Mouse (Mus musculus) forebrain, embryonic 11.5 days (tissue): ENCODE measurements around the gene Atp6v1e1. TPM values are rescaled to one million over a fixed set of nuclear protein-coding genes. Genes with fewer than 3 reads are reported as not detected.
A peak's percentile ranks its signal among the peaks of the same experiment; 100 is the strongest.

Source experiments
- ATAC-seq: fragments of 200-750 bp; cut with Nextera tagmentation; replicated peaks from 2 replicates; pipeline ENCODE4 v1.8.0; 2017; ENCODE audit warnings: moderate TSS enrichment; ENCODE audit not compliant: low FRiP score
- DNase-seq: peaks from one replicate; pipeline ENCODE4 v3.0.0-alpha.2; 2017; ENCODE audit warnings: low spot score
- H3K27ac ChIP-seq: fragments of 300-500 bp; sonication (generic); 2 replicates; pipeline ENCODE4 v1.5.1; 2014; ENCODE audit warnings: low read depth, low read length
- H3K27me3 ChIP-seq: fragments of 300-500 bp; sonication (generic); 2 replicates; pipeline ENCODE4 v1.6.1; 2014; ENCODE audit warnings: mild to moderate bottlenecking, low read length, mixed read lengths; ENCODE audit not compliant: control insufficient read depth, insufficient read depth
- H3K36me3 ChIP-seq: fragments of 300-500 bp; sonication (generic); 2 replicates; pipeline ENCODE4 v1.6.1; 2014; ENCODE audit warnings: mild to moderate bottlenecking, low read length, moderate library complexity, mixed read lengths; ENCODE audit not compliant: control insufficient read depth, insufficient read depth
- H3K4me1 ChIP-seq: fragments of 300-500 bp; sonication (generic); replicated peaks from 2 replicates; pipeline ENCODE4 v1.6.1; 2014; ENCODE audit warnings: low read length, mixed read lengths; ENCODE audit not compliant: control insufficient read depth, insufficient read depth
- H3K4me2 ChIP-seq: fragments of 300-500 bp; sonication (generic); 2 replicates; pipeline ENCODE4 v1.6.1; 2014; ENCODE audit warnings: low read depth, mild to moderate bottlenecking, low read length, moderate library complexity, mixed read lengths; ENCODE audit not compliant: severe bottlenecking
- H3K4me3 ChIP-seq: fragments of 300-500 bp; sonication (generic); 2 replicates; pipeline ENCODE4 v1.5.1; 2014; ENCODE audit warnings: low read depth, low read length
- H3K9ac ChIP-seq: fragments of 300-500 bp; sonication (generic); 2 replicates; pipeline ENCODE4 v1.6.1; 2014; ENCODE audit warnings: low read length
- H3K9me3 ChIP-seq: fragments of 300-500 bp; sonication (generic); 2 replicates; pipeline ENCODE4 v1.6.1; 2016; ENCODE audit warnings: low read length, mixed read lengths; ENCODE audit not compliant: control insufficient read depth
- WGBS: fragments of 180-500 bp; shearing (Covaris S2); extraction: QIAGEN DNeasy Blood & Tissue Kit; methylation state at CpG from one replicate; pipeline ENCODE4 v1.1.7; 2014; 5-methylcytosine and 5-hydroxymethylcytosine counted together
- polyA plus RNA-seq: library from polyadenylated mRNA; unstranded; fragments of >200 nt; fragmentation: Nextera tagmentation; extraction: Ambion mirVana; gene quantifications from 2 replicates; pipeline ENCODE4 v1.2.1, GENCODE M21; 2014

Gene Atp6v1e1
- polyA plus RNA-seq, 1 experiment from 2014 or later, result 129 TPM

DNA sequence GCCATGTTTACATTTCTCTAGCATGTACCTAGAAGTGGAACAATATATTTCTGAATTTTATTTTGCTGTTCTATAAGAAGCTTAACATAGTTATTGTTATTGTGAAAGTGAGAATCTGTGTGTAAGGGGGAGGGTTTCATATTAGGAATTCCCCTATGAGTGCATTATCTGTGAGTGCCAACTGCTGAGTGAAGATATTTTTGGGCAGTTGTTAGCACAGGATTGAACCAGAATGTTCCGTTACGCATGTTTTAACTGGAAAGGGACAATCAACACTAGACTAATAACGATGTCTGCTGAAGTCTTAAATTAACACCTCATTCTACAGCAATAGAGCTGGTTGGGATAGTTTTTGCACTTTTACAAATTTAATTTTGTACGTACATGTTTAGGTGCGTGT, 19.2 kb upstream of the Atp6v1e1 start:
- H3K9ac ChIP-seq, result no peak overlapping the region
- no peaks in the 10 kb centered on the region; the same call in 1 of the 2 replicates for H3K36me3 ChIP-seq
- H3K4me2 ChIP-seq, result no peak overlapping the region
- DNase-seq (no peak), ATAC-seq (no peak)
- H3K4me1 ChIP-seq, result peaks cover 4% of the 10 kb centered on the region; the same call in 1 of the 2 replicates
- no peak overlapping the region for H3K4me3 ChIP-seq
- H3K9me3 ChIP-seq, result no peaks in the 10 kb centered on the region
- H3K27ac ChIP-seq, result no peak overlapping the region
- no peaks in the 10 kb centered on the region for H3K27me3 ChIP-seq
- WGBS, result 95% methylated on average over 5 of the region's 5 CpGs

DNA sequence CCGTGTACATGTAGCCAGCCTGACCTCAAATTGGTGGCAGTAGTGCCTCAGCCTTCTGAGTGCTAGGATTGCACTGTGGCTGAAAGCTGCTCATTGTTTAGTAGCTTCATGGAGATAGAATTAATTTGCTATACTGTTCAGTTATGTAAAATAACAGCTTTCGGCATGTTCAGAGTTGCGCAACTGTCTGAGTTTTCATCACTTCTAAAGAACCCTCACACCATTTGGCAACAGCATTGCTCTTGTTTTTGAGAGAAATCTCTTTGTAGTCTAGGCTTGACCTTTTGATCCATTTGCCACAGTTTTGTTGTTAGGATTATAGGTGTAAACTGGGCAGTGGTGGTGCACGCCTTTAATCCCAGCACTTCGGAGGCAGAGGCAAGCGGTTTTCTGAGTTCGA, 17.7 kb upstream of the Atp6v1e1 start:
- H3K9ac ChIP-seq, result no peak overlapping the region
- no peaks in the 10 kb centered on the region; the same call in 1 of the 2 replicates for H3K36me3 ChIP-seq
- DNase-seq, result no peak
- peaks cover 4% of the 10 kb centered on the region; the same call in 1 of the 2 replicates for H3K4me1 ChIP-seq
- ATAC-seq, result no peak
- no peaks in the 10 kb centered on the region for H3K9me3 ChIP-seq
- 95% methylated on average over 7 of the region's 7 CpGs for WGBS
- no peak overlapping the region for H3K27ac ChIP-seq
- no peak overlapping the region for H3K4me3 ChIP-seq
- no peak overlapping the region for H3K4me2 ChIP-seq
- no peaks in the 10 kb centered on the region for H3K27me3 ChIP-seq

DNA sequence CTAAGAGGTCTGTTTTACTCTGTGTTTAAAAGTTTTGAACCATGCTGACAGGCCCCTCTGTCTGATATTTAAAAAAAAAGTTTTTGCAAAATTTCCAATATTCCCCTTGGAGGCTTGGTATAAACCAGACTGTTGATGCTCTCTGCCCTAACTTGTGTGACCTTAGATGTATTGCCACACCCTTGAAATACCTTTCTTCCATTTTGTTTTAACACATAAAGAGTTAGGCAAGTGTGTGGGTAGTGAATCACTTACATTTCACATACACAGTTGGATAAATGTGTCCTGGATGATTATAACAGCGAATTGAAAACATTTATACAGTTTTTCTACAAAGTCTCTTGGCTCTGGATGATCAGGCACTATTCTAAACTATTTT, 14.5 kb upstream of the Atp6v1e1 start:
- Histone ChIP-seq H3K9me3 (no peaks in the 10 kb centered on the region), H3K4me3 (peak overlapping the region; percentile 87), H3K4me1 (peaks cover 4% of the 10 kb centered on the region; the same call in 1 of the 2 replicates), H3K27ac (no peak overlapping the region), H3K27me3 (no peaks in the 10 kb centered on the region), H3K9ac (peak overlapping the region; percentile 96; the same call in 1 of the 2 replicates), H3K4me2 (peak overlapping the region; percentile 68), H3K36me3 (no peaks in the 10 kb centered on the region; the same call in 1 of the 2 replicates)
- no peak for DNase-seq
- no peak for ATAC-seq
- WGBS, result 70% methylated on average over 1 of the region's 1 CpGs

DNA sequence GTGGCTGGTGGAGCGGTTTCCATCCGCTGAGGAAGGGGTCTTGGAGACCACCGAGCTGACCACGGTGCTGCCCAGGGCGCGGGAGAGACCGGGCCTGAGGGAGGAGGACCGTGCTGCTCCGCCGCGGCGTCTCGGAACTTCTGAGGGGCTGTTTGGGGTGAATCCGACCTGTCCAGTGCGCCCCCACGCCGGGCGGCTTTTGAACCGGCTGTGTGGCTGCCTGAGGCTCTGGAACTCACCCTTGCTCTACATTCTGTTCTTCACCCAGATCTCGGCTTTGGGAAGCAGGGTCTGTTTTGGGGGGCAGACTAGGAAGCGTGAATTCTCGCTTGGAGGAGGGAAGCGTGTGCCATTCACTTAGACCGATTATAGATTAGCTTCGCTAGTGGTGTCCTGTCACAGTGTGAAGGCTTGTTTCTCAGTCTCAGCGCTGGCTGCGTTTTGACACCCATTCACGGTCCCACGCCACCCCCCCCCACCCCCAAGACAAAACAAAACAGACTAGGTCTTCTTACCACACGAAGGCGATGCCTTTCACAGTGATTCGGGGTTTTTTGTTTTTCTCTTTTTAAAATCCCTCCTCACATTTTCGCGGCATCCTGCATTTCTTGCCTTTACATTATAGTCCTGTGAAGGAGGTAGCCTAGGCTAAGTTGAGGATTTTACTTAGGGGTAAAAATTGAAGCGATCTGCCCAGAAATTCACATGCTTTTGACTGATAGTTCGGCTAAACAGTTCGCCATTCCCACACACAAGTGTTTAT, 14.0 kb upstream of the Atp6v1e1 start:
- H3K27ac ChIP-seq, result peak overlapping the region; percentile 89
- ATAC-seq, result peak; percentile 85
- H3K4me2 ChIP-seq, result peak overlapping the region; percentile 68
- WGBS, result 5% methylated on average over 37 of the region's 37 CpGs
- DNase-seq, result no peak
- H3K9me3 ChIP-seq, result no peaks in the 10 kb centered on the region
- peak overlapping the region; percentile 96 for H3K9ac ChIP-seq
- H3K4me1 ChIP-seq, result peaks cover 4% of the 10 kb centered on the region; the same call in 1 of the 2 replicates
- no peaks in the 10 kb centered on the region for H3K27me3 ChIP-seq
- H3K4me3 ChIP-seq, result peak overlapping the region; percentile 87
- no peaks in the 10 kb centered on the region; the same call in 1 of the 2 replicates for H3K36me3 ChIP-seq

DNA sequence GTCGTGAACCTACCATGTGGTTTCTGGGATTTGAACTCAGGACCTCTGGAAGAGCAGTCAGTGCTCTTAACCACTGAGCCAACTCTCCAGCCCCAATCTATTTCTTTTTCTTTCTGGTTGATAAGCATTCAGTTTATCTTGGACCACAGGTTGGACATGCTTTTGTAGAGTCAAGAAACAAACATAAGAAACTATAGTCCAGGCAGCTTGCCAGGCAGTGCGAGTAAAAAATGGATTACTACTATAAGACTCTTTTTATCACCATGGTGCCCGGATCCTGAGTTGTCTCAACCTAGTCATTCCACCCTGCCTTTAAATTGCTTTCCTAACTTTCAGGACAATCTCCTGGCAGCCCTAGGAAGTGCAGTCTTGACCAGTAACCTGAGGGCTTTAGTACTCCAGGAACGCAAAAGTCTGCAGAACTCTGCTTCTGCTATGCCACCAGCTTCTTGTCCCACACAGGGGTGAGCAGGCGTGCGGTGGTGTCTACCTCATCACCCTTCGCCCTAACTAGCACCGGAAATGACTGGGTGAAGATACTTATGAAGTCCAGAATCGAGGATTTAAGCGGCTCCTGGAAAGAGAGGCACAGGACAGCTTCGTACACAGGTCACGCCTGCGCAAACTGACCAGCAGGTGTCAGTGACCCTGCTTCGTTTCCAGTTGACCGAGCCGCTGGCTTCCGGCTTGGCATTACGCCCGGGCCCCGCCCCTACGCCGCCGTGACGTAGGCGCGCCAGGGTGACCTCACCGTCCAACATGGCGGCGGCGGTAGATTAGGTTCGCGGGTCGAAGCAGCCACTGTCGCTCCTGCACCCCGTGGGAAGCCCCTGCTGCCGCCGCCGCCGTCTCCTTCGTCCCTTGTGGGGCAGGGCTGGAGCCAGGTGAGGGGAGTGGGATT, 13.1 kb upstream of the Atp6v1e1 start, which contains the start of gene Bcl2l13:
Bcl2l13 (plus strand) TSS at position 739 of the 901 bp plus-strand sequence.
- WGBS, result 6% methylated on average over 40 of the region's 40 CpGs
- H3K4me3 ChIP-seq, result peak within 1 kb of the TSS; percentile 87
- DNase-seq (peak; percentile 97), ATAC-seq (peak; percentile 96)
- H3K36me3 ChIP-seq, result no peaks in the 10 kb centered on the region; the same call in 1 of the 2 replicates
- H3K27ac ChIP-seq, result peak within 1 kb of the TSS; percentile 89
- H3K9ac ChIP-seq, result peak within 1 kb of the TSS; percentile 96
- H3K9me3 ChIP-seq, result no peaks in the 10 kb centered on the region
- peak within 1 kb of the TSS; percentile 68 for H3K4me2 ChIP-seq
- no peaks in the 10 kb centered on the region for H3K27me3 ChIP-seq
- H3K4me1 ChIP-seq, result peaks cover 4% of the 10 kb centered on the region; the same call in 1 of the 2 replicates

DNA sequence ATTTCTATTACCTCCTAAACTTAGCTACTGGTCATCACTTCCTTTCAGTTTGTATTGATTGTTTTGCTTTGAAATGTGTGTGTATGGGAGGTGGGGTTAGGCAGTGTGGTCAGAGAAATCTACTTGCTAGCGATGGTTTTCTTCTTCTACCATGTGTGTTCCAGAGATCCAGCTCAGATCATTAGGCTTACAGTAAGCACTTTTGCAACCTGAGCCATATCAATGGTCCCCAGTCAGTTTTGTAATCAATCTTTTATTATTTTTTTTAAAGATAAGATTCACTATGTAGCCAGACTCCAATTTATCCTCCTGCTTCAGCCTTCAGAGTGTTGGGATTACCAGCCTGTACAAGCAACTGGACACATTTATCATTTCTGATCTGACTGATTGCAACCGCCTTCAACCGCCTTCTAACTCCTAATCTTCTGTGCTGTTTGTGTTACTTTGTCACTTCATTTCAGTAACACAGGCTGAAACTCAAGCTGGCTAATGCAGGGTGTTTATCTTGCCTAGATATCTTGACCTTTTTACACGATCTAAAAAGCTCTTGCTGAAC, 12.3 kb upstream of the Atp6v1e1 start:
- ATAC-seq (no peak), DNase-seq (no peak)
- WGBS, result 89% methylated on average over 4 of the region's 4 CpGs
- Histone ChIP-seq H3K36me3 (no peaks in the 10 kb centered on the region; the same call in 1 of the 2 replicates), H3K27me3 (no peaks in the 10 kb centered on the region), H3K4me1 (peaks cover 4% of the 10 kb centered on the region; the same call in 1 of the 2 replicates), H3K9me3 (no peaks in the 10 kb centered on the region), H3K27ac (no peak overlapping the region), H3K4me3 (no peak overlapping the region), H3K4me2 (no peak overlapping the region), H3K9ac (no peak overlapping the region)

DNA sequence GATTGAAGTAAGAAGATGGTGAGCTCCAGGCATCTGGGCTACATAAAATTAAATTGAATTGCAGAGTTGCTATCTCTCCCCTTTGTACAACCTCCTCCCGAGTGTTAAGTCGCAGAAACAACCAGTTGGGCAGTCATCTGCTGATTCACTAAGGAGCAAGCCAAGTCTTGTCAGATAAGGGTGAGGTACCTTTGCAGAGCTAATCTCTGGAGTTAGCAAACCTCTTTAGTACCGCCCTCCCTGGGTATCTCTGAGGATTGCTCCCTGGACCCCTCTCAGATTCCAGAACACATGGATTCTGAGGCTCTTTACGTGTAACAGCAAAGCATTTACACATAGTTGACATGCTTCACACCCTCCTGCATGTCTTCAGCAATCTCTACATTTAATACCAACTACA, 9.5 kb upstream of the Atp6v1e1 start:
- DNase-seq (no peak), ATAC-seq (no peak)
- Histone ChIP-seq H3K4me2 (no peak overlapping the region), H3K27ac (no peak overlapping the region), H3K4me1 (peaks cover 2% of the 10 kb centered on the region; the same call in 1 of the 2 replicates), H3K27me3 (no peaks in the 10 kb centered on the region), H3K9me3 (no peaks in the 10 kb centered on the region), H3K36me3 (no peaks in the 10 kb centered on the region), H3K4me3 (no peak overlapping the region), H3K9ac (no peak overlapping the region)
- 74% methylated on average over 4 of the region's 4 CpGs for WGBS
